Mouse (Mus musculus) embryonic fibroblast, embryonic 13.5 days (primary cell): Measurements from ENCODE around the gene Pim1. TPM values are rescaled to one million over a fixed set of nuclear protein-coding genes. Genes with fewer than 3 reads are reported as not detected.

Experiments used
- H3K27ac ChIP-seq: 2 replicates; pipeline ENCODE4 v1.5.1; 2012; ENCODE audit warnings: low read length, control low read depth, inconsistent platforms; ENCODE audit not compliant: insufficient read depth
- H3K4me1 ChIP-seq: 2 replicates; pipeline ENCODE4 v1.6.1; 2011; ENCODE audit warnings: low read length; ENCODE audit not compliant: control insufficient read depth, insufficient read depth
- H3K4me3 ChIP-seq: 2 replicates; pipeline ENCODE4 v1.5.1; 2011; ENCODE audit warnings: mild to moderate bottlenecking, control low read depth, low read length; ENCODE audit not compliant: insufficient read depth
- CTCF ChIP-seq: IDR thresholded peaks from 2 replicates; pipeline ENCODE4 v1.5.1; 2011; ENCODE audit warnings: mild to moderate bottlenecking, control low read depth, low read length, moderate library complexity, borderline replicate concordance; ENCODE audit not compliant: insufficient read depth
- POLR2A ChIP-seq: IDR thresholded peaks from 2 replicates; pipeline ENCODE4 v1.6.1; 2011; ENCODE audit warnings: low read depth, mild to moderate bottlenecking, control low read depth, low read length, moderate library complexity
- polyA plus RNA-seq: library from polyadenylated mRNA; stranded (reverse); fragments of >200 nt; gene quantifications from 2 replicates; pipeline ENCODE4 v1.2.4, GENCODE M21; 2011; ENCODE audit warnings: low read depth; ENCODE audit not compliant: missing spikeins, insufficient read length

Gene Pim1
- polyA plus RNA-seq, 1 experiment = 30.7 TPM

DNA sequence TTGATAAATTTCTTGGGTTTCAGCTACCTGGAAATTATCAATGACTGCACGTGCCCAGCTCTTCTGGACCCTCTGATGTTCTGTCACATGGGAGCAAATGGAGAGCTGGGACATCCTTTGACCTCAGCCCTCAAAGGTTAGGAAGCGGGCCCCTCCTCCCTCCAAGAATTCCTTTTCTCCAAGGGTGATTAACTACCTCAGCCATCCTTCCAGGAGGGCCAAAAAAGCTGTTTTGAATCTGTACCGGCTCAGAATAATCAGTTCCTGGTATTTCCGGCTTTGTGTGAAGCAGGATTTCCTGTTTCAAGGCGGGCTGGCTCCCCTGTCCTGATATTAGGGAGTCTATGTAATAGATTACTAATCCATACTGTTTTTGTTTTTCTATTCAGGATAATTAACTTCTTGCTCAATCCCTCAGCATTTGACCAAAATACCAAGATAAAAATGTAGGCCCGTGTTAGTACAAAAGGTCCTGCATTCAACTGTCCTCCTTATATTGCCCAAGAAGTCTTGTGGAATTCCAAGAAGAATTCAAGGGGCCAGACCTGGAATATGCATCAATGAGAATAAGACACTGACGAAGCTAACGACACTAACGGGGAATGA, 25.0 kb upstream of the Pim1 start:
- H3K27ac ChIP-seq = peak overlapping the region; percentile 29
- peaks cover 11% of the 10 kb centered on the region for H3K4me1 ChIP-seq

DNA sequence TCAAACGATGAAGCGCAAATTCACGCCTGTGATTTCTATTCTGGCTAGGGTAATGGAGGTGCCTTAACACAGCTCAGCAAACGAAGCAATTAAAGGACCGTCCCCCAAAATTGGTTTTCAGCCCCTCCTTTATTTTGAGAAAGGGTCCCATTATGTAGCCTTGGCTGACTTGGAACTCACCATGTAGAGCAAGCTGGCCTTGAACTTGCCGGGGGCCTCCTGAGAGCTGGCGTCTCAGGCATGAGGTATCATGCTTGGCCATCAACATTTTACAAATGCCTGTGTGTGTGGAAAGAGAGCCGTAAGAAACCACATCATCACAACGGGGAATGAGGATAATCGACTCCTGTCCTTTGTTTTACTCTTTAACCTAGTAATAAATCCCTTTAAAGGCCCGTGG, 23.5 kb upstream of the Pim1 start:
- TF ChIP-seq POLR2A = no peak
- peaks cover 14% of the 10 kb centered on the region for H3K4me1 ChIP-seq
- no peak overlapping the region for H3K4me3 ChIP-seq
- peak overlapping the region; percentile 28 for H3K27ac ChIP-seq

More for the DNA sequence above, 25.0 kb upstream of the Pim1 start:
- TF ChIP-seq POLR2A (no peak), CTCF (no peak)
- no peak overlapping the region for H3K4me3 ChIP-seq

DNA sequence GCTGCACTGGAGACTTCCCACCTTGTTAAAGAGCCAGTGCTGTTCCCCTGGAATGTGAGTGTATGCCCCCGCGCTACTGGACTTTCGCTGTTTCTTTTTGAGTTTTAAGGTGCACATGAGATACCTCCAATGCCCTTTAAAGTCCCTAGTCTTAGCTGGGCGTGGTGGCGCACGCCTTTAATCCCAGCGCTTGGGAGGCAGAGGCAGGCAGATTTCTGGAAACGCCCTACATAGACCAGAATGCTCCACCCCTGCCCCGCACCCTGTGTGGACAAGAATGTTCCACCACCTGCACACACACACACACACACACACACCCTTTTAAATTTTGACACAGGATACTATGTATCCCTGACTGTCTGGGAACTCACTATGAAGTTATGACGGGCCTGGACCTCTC, 17.1 kb upstream of the Pim1 start:
- Histone ChIP-seq H3K27ac (no peak overlapping the region), H3K4me3 (no peak overlapping the region)
- TF ChIP-seq CTCF (no peak), POLR2A (no peak)

DNA sequence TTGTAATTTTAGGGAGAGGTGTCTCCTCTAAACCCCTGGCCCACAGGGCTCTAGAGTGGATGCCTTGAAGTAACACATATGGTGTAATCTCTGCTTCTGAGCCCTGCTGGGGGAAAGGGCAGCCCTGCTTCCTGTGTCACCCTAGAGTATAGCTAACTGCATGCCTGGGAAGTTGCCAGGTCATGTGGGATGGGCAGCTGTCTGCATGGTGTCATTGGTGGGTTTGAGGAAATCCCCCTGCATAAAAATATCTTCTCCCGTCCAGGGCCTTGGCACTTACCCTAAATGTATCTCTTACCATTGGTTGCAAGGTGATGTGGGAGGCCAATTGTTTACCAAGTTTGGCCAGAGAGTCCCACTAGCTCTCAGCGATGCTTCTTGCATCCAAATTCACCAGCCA, 16.5 kb upstream of the Pim1 start:
- TF ChIP-seq POLR2A = no peak
- no peak for TF ChIP-seq CTCF
- no peak overlapping the region for H3K4me3 ChIP-seq

More for the DNA sequence above, 17.1 kb upstream of the Pim1 start:
- peaks cover 11% of the 10 kb centered on the region for H3K4me1 ChIP-seq

DNA sequence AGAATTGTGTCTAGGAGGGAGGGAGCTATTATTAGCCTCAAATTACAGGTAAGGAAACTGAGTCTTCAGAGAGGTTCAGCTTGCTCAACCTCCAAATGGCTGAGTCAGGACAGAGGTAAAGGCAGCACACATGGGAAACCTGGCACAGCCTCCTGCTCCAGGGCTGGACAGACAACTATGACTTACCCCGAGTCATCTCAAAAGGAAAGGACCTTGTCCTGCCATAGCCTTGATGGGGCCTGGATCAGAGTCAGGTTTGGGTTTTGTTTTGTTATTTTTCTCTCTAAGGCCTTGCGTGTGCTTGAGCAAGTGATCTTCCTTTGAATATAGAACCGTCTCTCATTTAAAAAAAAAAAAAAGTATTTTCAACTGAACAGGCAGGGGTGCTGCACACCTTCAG, 15.4 kb upstream of the Pim1 start:
- Histone ChIP-seq H3K27ac (no peak overlapping the region), H3K4me3 (no peak overlapping the region), H3K4me1 (peaks cover 6% of the 10 kb centered on the region; the same call in 1 of the 2 replicates)
- TF ChIP-seq POLR2A (no peak), CTCF (no peak)

More for the DNA sequence above, 16.5 kb upstream of the Pim1 start:
- H3K4me1 ChIP-seq = peaks cover 11% of the 10 kb centered on the region
- H3K27ac ChIP-seq = no peak overlapping the region

DNA sequence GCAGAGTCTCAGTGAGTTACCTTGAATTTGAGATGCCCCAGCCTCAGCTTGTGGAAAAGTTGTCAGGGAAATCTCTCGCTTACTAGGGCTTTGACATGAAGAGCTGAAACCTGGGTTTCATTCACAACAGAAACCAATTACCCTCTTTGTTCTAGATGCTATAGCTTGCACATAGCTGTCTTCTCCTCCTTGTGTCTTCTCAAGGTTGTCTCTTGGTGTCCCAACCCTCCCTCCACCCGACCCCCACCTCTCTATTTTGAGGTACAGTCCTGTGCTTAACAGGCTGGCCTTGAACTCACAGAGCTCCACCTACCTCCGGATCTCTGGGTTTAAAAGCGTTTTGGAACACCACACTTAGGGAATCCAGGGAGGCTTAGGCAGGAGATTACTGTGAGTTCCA, 14.1 kb upstream of the Pim1 start:
- no peak overlapping the region for H3K4me3 ChIP-seq
- H3K27ac ChIP-seq = no peak overlapping the region
- H3K4me1 ChIP-seq = no peaks in the 10 kb centered on the region
- TF ChIP-seq CTCF (no peak), POLR2A (no peak)

DNA sequence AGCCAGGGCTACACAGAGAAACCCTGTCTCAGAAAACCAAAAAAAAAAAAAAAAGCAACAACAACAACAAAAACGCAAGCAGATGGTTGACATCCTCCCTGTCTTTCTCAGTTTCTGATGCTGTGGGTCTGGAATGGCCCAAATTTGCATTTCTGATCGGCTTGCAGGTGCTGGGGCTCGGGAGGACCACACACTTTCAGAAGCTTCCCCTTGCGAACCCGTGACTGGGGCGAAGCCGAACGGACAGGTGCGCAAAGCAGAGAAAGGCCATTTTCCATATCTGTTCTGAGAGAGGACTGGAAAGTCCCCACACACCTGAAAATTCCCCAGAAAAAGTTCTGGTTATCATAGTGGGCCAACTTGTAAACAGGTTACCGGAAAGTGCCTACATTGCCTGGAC, 13.2 kb upstream of the Pim1 start:
- H3K4me3 ChIP-seq = no peak overlapping the region
- no peaks in the 10 kb centered on the region for H3K4me1 ChIP-seq
- no peak for TF ChIP-seq CTCF
- no peak for TF ChIP-seq POLR2A
- H3K27ac ChIP-seq = no peak overlapping the region

DNA sequence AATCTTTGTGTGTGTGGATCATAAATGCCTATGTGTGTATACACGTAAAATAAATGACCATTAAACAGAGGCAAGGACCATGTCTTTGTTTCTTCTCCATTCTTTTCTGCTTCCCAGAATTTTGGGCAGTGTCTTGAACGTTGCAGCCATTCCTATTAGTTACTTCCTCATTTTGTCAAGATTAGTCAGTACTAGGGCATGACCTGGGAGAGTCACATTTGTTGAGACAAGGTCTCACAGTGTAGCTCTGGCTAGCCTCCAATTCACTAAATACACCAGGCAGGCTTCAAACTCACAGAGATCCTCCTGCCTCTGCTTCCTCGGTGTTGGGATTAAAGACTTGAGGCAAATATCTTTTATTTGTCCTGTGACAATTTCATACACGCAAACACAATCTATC, 12.3 kb upstream of the Pim1 start:
- Histone ChIP-seq H3K4me3 (no peak overlapping the region), H3K27ac (no peak overlapping the region), H3K4me1 (no peaks in the 10 kb centered on the region)
- TF ChIP-seq CTCF (no peak), POLR2A (no peak)

DNA sequence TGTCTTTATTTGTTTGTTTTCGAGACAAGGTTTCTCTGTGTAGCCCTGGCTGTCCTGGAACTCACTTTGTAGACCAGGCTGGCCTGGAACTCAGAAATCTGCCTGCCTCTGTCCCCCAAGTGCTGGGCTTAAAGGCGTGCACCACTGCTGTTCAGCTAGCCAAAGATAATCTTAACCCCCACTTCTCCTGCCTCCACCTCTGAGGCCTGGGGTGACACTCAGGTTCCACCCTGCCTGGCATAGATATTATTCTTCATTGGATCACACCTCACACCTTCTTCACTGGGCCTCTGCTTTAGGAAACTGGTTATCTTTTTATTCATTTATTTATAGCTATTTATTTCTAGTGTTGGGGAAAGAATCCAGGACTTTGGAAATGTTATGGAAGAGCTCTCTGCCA, 10.3 kb upstream of the Pim1 start:
- peaks cover 1% of the 10 kb centered on the region for H3K4me1 ChIP-seq
- H3K4me3 ChIP-seq = no peak overlapping the region
- no peak overlapping the region for H3K27ac ChIP-seq
- TF ChIP-seq CTCF = no peak
- TF ChIP-seq POLR2A = no peak

DNA sequence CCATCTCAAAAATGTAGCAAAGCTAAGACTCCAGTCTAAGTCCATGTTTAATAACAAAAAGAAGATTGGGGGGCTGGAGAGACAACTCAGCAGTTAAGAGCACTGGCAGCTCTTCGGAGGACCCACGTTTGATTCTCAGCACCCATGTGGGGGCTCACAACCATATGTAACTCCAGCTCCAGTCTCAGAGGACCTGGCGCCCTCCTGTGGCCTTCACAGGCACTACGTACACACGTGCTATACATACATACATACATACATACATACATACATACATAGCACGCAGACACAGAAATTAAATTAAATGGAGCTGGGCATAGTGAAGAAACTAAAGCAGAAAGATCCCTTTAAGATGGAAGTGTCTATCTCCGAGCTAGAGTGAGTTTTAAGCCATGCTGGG, 7.9 kb upstream of the Pim1 start:
- TF ChIP-seq POLR2A = no peak
- no peak for TF ChIP-seq CTCF
- no peak overlapping the region for H3K27ac ChIP-seq
- peaks cover 3% of the 10 kb centered on the region for H3K4me1 ChIP-seq
- no peak overlapping the region for H3K4me3 ChIP-seq

DNA sequence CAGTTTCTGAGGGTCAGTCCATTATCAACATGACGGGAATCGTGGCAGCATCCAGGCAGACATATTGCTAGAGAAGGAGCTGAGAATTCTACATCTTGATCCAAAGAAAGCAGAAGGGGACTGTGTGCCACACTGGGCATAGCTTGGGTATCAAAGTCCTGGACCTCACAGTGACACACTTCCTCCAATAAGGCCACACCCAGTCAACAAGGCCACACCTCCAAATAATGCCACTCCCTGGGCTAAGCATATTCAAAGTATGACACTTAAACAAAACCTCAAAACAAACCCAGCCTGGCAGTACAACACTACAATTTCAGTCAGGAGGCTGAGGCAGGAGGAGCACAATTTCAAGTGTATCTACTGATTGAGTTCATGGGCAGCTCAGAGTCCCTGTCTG, 7.3 kb upstream of the Pim1 start:
- no peak for TF ChIP-seq CTCF
- no peak for TF ChIP-seq POLR2A
- peaks cover 3% of the 10 kb centered on the region for H3K4me1 ChIP-seq
- H3K27ac ChIP-seq = no peak overlapping the region
- no peak overlapping the region for H3K4me3 ChIP-seq
